Mouse (Mus musculus) myocyte (in vitro differentiated cells): Measurements from ENCODE around the gene Zfp511. TPM values are rescaled to one million over a fixed set of nuclear protein-coding genes. Genes with fewer than 3 reads are reported as not detected.

Experiments
- H3K27me3 ChIP-seq: one replicate; pipeline ENCODE4 v1.6.1; 2011; ENCODE audit not compliant: control insufficient read depth, insufficient read depth, insufficient read length
- H3K36me3 ChIP-seq: one replicate; pipeline ENCODE4 v1.6.1; 2011; ENCODE audit not compliant: control insufficient read depth, insufficient read depth
- H3K4me2 ChIP-seq: one replicate; pipeline ENCODE4 v1.6.1; 2011; ENCODE audit warnings: low read depth, control low read depth
- H3K4me3 ChIP-seq: one replicate; pipeline ENCODE4 v1.5.1; 2011; ENCODE audit warnings: mild to moderate bottlenecking, control low read depth, moderate library complexity
- H3K79me2 ChIP-seq: one replicate; pipeline ENCODE4 v1.6.1; 2011; ENCODE audit not compliant: control insufficient read depth, insufficient read depth
- H3ac ChIP-seq: one replicate; pipeline ENCODE4 v1.6.1; 2011; ENCODE audit not compliant: control insufficient read depth, insufficient read length
- CEBPB ChIP-seq: IDR thresholded peaks from 2 replicates; pipeline ENCODE4 v1.6.1; 2011; ENCODE audit warnings: mild to moderate bottlenecking, moderate library complexity; ENCODE audit not compliant: poor library complexity, insufficient read depth, severe bottlenecking
- E2F4 ChIP-seq: IDR thresholded peaks from one replicate; pipeline ENCODE4 v1.6.1; 2011; ENCODE audit warnings: mild to moderate bottlenecking, control low read depth, moderate library complexity; ENCODE audit not compliant: insufficient read depth
- MAX ChIP-seq: IDR thresholded peaks from one replicate; pipeline ENCODE4 v1.6.1; 2011; ENCODE audit warnings: low read depth, mild to moderate bottlenecking, control low read depth
- MYOD1 ChIP-seq, 3 experiments: IDR thresholded peaks; one replicate each; pipeline ENCODE4 v1.6.1; 2011; ENCODE audit warnings: control low read depth in 2 of 3, low read depth in 2 of 3, mild to moderate bottlenecking in 2 of 3, moderate library complexity in 1 of 3; ENCODE audit not compliant: insufficient read length in 2 of 3, control insufficient read depth in 1 of 3
- MYOG ChIP-seq, 3 experiments: IDR thresholded peaks; one replicate each; pipeline ENCODE4 v1.6.1; 2011; ENCODE audit warnings: control low read depth in 2 of 3, low read depth in 2 of 3, mild to moderate bottlenecking in 2 of 3; ENCODE audit not compliant: insufficient read length in 2 of 3, control insufficient read depth in 1 of 3, insufficient read depth in 1 of 3
- POLR2A ChIP-seq: IDR thresholded peaks from one replicate; pipeline ENCODE4 v1.6.1; 2011; ENCODE audit warnings: low read depth, mild to moderate bottlenecking, control low read depth, moderate library complexity; ENCODE audit not compliant: insufficient read length
- POLR2AphosphoS2 ChIP-seq: IDR thresholded peaks from one replicate; pipeline ENCODE4 v1.6.1; 2011; ENCODE audit warnings: low read depth, control low read depth; ENCODE audit not compliant: insufficient read length
- REST ChIP-seq: IDR thresholded peaks from one replicate; pipeline ENCODE4 v1.6.1; 2011; ENCODE audit warnings: mild to moderate bottlenecking, control low read depth, moderate library complexity; ENCODE audit not compliant: insufficient read depth, insufficient read length
- SRF ChIP-seq: IDR thresholded peaks from one replicate; pipeline ENCODE4 v1.6.1; 2011; ENCODE audit warnings: low read depth; ENCODE audit not compliant: control insufficient read depth, insufficient read length
- TCF12 ChIP-seq: IDR thresholded peaks from one replicate; pipeline ENCODE4 v1.6.1; 2011; ENCODE audit warnings: mild to moderate bottlenecking, control low read depth; ENCODE audit not compliant: poor library complexity, insufficient read depth, severe bottlenecking
- TCF3 ChIP-seq: IDR thresholded peaks from one replicate; pipeline ENCODE4 v1.6.1; 2011; ENCODE audit warnings: low read depth, control low read depth; ENCODE audit not compliant: insufficient read length
- USF1 ChIP-seq: IDR thresholded peaks from one replicate; pipeline ENCODE4 v1.6.1; 2011; ENCODE audit warnings: low read depth, mild to moderate bottlenecking, control low read depth, moderate library complexity
- polyA plus RNA-seq: library from polyadenylated mRNA; unstranded; fragments of >200 nt; fragmentation: generic; extraction: Trizol; gene quantifications from one replicate; pipeline ENCODE4 v1.2.1, GENCODE M21; 2012; ENCODE audit warnings: missing spikeins

The Zfp511 gene
- polyA plus RNA-seq, 1 experiment: 25.2 TPM

DNA sequence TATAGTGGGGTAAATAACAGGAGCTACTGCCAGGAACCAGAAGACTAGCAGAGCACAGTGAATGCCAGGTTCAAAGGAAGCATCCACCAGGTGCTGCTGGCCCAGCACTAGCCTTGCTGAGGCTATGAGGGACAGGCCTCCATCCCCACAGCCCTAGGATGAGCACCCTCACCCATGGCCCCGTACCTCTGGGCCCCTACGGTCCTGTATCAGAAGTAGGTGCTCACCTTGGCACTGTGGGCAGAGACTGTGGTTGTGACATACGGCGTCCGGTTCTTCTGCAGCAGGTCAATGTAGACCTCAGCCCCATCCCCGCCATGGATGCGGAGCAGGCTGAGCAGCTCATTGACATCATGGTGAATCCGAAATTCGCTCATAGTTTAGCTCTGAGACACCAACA is 2.8 kb upstream of the Zfp511 start:
- Histone ChIP-seq H3ac (no peak overlapping the region), H3K27me3 (no peaks in the 10 kb centered on the region), H3K4me3 (no peak overlapping the region), H3K79me2 (peaks cover 11% of the 10 kb centered on the region), H3K36me3 (peaks cover 10% of the 10 kb centered on the region), H3K4me2 (no peak overlapping the region)
- TF ChIP-seq MYOG (IDR thresholded peaks at IDR 0.05; ENCODE audit: control insufficient read depth in 1 of 3, insufficient read depth in 1 of 3, insufficient read length in 2 of 3, low read depth in 2 of 3): no peak
- TF ChIP-seq USF1: no peak
- no peak for TF ChIP-seq E2F4
- TF ChIP-seq TCF12: no peak
- TF ChIP-seq MAX: no peak
- no peak for TF ChIP-seq REST
- no peak for TF ChIP-seq SRF
- no peak for TF ChIP-seq POLR2AphosphoS2

DNA sequence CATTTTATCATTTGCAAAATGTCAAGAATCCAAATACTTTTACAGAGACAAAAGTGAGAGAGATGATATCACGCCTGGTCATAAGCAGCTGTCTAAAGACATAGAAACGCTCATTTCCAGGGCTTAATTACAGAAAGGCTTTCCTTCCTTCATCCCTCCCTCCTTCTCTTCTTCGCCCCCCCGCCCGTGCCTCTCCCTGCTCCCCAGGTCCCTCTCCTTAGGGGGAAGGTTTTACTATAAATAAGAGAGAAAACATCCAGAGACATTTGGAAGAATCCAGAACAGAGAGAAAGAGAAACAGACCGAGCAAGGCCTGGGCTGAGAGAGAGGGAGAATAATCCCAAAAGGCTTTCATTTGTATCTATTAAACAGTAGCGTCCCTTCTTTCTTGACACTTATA is 735 bp upstream of the Zfp511 start:
- Histone ChIP-seq H3K79me2 (peaks cover 11% of the 10 kb centered on the region), H3ac (peak overlapping the region; percentile 36), H3K36me3 (no peaks in the 10 kb centered on the region), H3K27me3 (no peaks in the 10 kb centered on the region), H3K4me2 (peak overlapping the region; percentile 82), H3K4me3 (peak overlapping the region; percentile 62)
- TF ChIP-seq REST (no peak), SRF (no peak), MAX (no peak), USF1 (no peak), E2F4 (no peak)

DNA sequence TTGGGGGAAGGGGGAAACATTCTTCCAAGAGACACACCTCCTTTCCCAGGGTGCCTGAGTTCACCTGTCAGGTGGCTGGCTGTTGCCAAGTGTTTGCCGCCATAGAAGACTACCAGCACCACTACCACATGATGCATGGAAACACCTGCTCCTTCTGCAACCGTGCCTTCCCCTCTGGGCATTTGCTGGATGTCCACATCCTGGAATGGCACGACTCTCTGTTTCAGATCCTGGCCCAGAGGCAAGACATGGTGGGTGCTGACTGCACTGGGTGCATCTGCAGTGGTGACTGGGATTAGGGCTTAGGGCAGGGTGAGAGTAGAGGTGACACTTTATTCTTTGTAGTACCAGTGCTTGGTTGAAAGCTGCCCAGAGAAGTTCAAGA is 972 bp downstream of the Zfp511 start:
- TF ChIP-seq E2F4: no peak
- no peak for TF ChIP-seq USF1
- TF ChIP-seq MYOD1 (IDR thresholded peaks at IDR 0.05; ENCODE audit: control insufficient read depth in 1 of 3, insufficient read length in 2 of 3, low read depth in 2 of 3): no peak
- TF ChIP-seq POLR2AphosphoS2: no peak
- TF ChIP-seq MYOG (IDR thresholded peaks at IDR 0.05; ENCODE audit: control insufficient read depth in 1 of 3, insufficient read depth in 1 of 3, insufficient read length in 2 of 3, low read depth in 2 of 3): no peak
- TF ChIP-seq SRF: no peak
- TF ChIP-seq POLR2A: no peak
- TF ChIP-seq MAX: no peak
- no peak for TF ChIP-seq TCF12
- TF ChIP-seq REST: no peak
- no peak for TF ChIP-seq CEBPB
- TF ChIP-seq TCF3: no peak
- H3ac ChIP-seq: no peak overlapping the region

DNA sequence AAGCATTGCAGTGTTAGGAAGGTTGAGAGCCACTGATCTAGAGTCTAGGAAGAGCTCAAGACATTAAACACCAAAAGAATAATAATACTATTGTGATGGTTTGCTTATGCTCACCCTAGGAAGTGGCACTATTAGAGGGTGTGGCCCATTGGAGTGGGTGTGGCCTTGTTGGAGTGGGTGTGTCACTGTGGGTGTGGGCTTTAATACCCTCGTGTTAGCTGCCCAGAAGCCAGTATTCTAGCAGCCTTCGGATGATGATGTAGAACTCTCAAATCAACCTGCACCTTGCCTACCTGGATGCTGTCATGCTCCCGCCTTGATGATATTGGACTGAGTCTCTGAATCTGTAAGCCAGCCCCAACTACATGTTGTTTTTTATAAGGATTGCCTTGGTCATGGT is 6.5 kb downstream of the Zfp511 start:
- H3K4me3 ChIP-seq: no peak overlapping the region
- H3K79me2 ChIP-seq: no peaks in the 10 kb centered on the region
- no peak for TF ChIP-seq MYOG (IDR thresholded peaks at IDR 0.05; ENCODE audit: control insufficient read depth in 1 of 3, insufficient read depth in 1 of 3, insufficient read length in 2 of 3, low read depth in 2 of 3)
- no peak for TF ChIP-seq POLR2A
- no peak for TF ChIP-seq SRF
- no peak for TF ChIP-seq POLR2AphosphoS2
- TF ChIP-seq MYOD1 (IDR thresholded peaks at IDR 0.05; ENCODE audit: control insufficient read depth in 1 of 3, insufficient read length in 2 of 3, low read depth in 2 of 3): no peak
- TF ChIP-seq MAX: no peak
- no peak for TF ChIP-seq REST
- TF ChIP-seq TCF3: no peak
- TF ChIP-seq E2F4: no peak
- TF ChIP-seq CEBPB: no peak
- no peak for TF ChIP-seq USF1
- TF ChIP-seq TCF12: no peak
- H3K27me3 ChIP-seq: peaks cover 24% of the 10 kb centered on the region
- H3K4me2 ChIP-seq: no peak overlapping the region
- no peak overlapping the region for H3ac ChIP-seq
- H3K36me3 ChIP-seq: no peaks in the 10 kb centered on the region

More for the DNA sequence above, 972 bp downstream of the Zfp511 start:
- Histone ChIP-seq H3K4me2 (peak overlapping the region; percentile 75), H3K36me3 (no peaks in the 10 kb centered on the region), H3K27me3 (no peaks in the 10 kb centered on the region), H3K4me3 (peak overlapping the region; percentile 62), H3K79me2 (peaks cover 11% of the 10 kb centered on the region)

DNA sequence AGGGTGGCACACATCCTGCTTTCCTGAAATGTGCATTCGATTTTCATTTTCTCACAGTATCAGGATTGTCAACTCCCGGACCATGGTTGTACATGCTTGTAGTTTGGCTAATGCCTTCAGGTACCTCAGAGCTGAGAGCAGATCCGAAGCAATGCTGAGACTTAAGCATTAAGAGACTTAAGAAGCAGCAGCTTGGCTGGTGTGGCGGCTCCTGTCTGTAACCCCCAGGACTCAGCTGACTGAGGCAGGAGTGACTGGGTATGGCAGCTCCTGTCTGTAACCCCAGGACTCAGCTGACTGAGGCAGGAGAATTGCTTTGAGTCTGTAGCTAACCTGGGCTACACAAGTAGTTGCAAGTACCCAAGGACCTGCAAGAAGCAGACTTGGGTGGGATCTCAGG is 9.4 kb downstream of the Zfp511 start:
- no peaks in the 10 kb centered on the region for H3K79me2 ChIP-seq
- no peak overlapping the region for H3K4me2 ChIP-seq
- H3K4me3 ChIP-seq: no peak overlapping the region
- no peak overlapping the region for H3ac ChIP-seq
- no peaks in the 10 kb centered on the region for H3K36me3 ChIP-seq
- H3K27me3 ChIP-seq: peaks cover 41% of the 10 kb centered on the region
- no peak for TF ChIP-seq CEBPB
- TF ChIP-seq MAX: no peak
- no peak for TF ChIP-seq USF1
- no peak for TF ChIP-seq SRF
- no peak for TF ChIP-seq E2F4
- no peak for TF ChIP-seq MYOD1 (IDR thresholded peaks at IDR 0.05; ENCODE audit: control insufficient read depth in 1 of 3, insufficient read length in 2 of 3, low read depth in 2 of 3)
- no peak for TF ChIP-seq MYOG (IDR thresholded peaks at IDR 0.05; ENCODE audit: control insufficient read depth in 1 of 3, insufficient read depth in 1 of 3, insufficient read length in 2 of 3, low read depth in 2 of 3)
- no peak for TF ChIP-seq POLR2A
- no peak for TF ChIP-seq TCF12
- no peak for TF ChIP-seq POLR2AphosphoS2
- no peak for TF ChIP-seq TCF3
